Mouse (Mus musculus) midbrain, embryonic 12.5 days (tissue): ENCODE data around the gene Dct. TPM values are rescaled to one million over a fixed set of nuclear protein-coding genes. Genes with fewer than 3 reads are reported as not detected.

Source experiments
- ATAC-seq: fragments of 200-750 bp; cut with Nextera tagmentation; 2 replicates; pipeline ENCODE4 v1.8.0; 2017; ENCODE audit warnings: low read depth, moderate TSS enrichment, moderate library complexity; ENCODE audit not compliant: low FRiP score
- H3K27ac ChIP-seq: fragments of 300-500 bp; sonication (generic); replicated peaks from 2 replicates; pipeline ENCODE4 v1.5.1; 2016; ENCODE audit warnings: mild to moderate bottlenecking
- H3K27me3 ChIP-seq: fragments of 300-500 bp; sonication (generic); 2 replicates; pipeline ENCODE4 v1.6.1; 2016; ENCODE audit warnings: mild to moderate bottlenecking
- H3K36me3 ChIP-seq: fragments of 300-500 bp; sonication (generic); 2 replicates; pipeline ENCODE4 v1.6.1; 2016
- H3K4me1 ChIP-seq: fragments of 300-500 bp; sonication (generic); 2 replicates; pipeline ENCODE4 v1.6.1; 2016
- H3K4me2 ChIP-seq: fragments of 300-500 bp; sonication (generic); replicated peaks from 2 replicates; pipeline ENCODE4 v1.6.1; 2016; ENCODE audit warnings: mild to moderate bottlenecking, moderate library complexity
- H3K4me3 ChIP-seq: fragments of 300-500 bp; sonication (generic); 2 replicates; pipeline ENCODE4 v1.5.1; 2016; ENCODE audit warnings: mild to moderate bottlenecking
- H3K9ac ChIP-seq: fragments of 300-500 bp; sonication (generic); replicated peaks from 2 replicates; pipeline ENCODE4 v1.6.1; 2016; ENCODE audit warnings: mild to moderate bottlenecking, moderate library complexity
- H3K9me3 ChIP-seq: fragments of 300-500 bp; sonication (generic); 2 replicates; pipeline ENCODE4 v1.6.1; 2016; ENCODE audit warnings: mild to moderate bottlenecking
- WGBS: fragments of 180-500 bp; shearing (Covaris S2); methylation state at CpG from one replicate; pipeline ENCODE4 v1.1.7; 2016; 5-methylcytosine and 5-hydroxymethylcytosine counted together
- polyA plus RNA-seq: library from polyadenylated mRNA; unstranded; fragments of >200 nt; fragmentation: Nextera tagmentation; extraction: Ambion mirVana; gene quantifications from 2 replicates; pipeline ENCODE4 v1.2.1, GENCODE M21; 2016

The Dct gene
- 1.2 and 1.5 TPM in 2 replicates for polyA plus RNA-seq

DNA sequence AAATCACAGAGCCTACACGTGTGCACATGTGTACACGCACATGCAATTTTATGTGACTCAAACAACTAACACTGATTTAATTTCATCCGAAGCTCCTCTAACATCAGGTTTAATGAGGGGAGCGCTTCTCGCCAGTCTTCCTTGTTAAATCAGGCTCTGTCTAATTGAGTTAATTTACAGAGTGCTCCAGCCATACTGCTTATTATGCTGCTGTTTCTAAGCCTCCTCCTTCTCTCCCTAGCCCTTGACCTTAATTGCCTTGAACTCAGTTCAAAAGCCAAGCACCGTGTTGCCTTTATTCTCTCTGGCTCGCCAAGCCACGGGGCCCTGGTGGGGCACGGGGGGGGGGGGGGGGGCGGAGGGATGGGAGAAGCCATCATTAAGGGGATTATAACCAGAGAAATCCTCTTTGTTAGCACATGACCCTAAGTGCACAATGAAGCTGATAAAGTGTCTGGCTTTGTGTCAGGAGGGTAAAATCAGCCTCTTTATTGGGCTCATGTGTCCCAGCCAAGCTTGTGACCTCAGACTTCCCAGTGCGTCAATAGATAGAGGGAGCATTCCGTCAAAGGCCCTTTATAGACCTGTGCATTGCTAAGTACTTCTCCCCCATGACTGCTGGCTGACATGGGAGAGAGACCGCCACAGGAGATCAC, at the start of gene Dct:
Dct (minus strand) TSS at position 270 of the 656 bp plus-strand sequence.
- no peaks in the 10 kb centered on the region for H3K9me3 ChIP-seq
- peak within 1 kb of the TSS; percentile 30 for H3K4me2 ChIP-seq
- WGBS: 24% methylated on average over 13 of the region's 13 CpGs
- peak; percentile 92 for ATAC-seq
- H3K4me3 ChIP-seq: no peak within 1 kb of the TSS
- H3K9ac ChIP-seq: no peak within 1 kb of the TSS
- peaks cover 74% of the 10 kb centered on the region for H3K27me3 ChIP-seq
- H3K27ac ChIP-seq: no peak within 1 kb of the TSS
- no peaks in the 10 kb centered on the region for H3K36me3 ChIP-seq
- peaks cover 26% of the 10 kb centered on the region for H3K4me1 ChIP-seq

DNA sequence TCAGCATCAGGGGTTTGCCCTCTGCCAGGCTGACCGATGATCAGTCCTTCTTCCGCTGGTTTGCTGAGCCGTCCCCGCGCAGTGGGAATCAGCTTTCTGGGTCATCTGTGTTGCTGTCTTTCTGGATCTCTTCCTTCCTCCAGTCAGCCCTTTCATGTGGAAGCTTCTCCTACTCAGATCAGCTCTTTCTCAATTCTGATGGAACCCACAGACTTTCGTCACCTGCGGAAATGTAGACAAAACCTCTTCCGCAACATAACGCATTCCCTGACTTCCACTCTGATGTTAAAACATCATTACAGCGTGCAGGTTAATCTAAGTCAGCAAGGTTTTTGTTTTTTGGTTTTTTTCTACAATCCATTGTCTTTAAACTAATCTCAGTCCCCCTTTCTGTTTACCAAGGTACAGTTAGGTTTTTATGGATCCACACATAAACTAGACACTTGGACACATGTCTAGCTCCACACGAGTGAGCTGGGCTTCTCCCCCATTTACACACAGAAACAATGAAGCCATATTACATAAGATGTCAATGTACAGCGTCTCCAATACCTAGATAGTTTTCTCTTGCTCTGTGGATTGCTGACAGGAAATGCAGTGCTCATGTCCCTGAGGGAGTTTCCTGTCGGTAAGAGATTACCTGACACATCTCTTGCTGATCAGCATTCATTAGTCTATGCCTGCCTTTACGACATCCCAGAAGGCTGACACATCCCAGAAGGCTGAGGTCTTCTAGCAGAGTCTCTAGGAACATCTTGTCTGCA, 49.4 kb upstream of the Dct start:
- Histone ChIP-seq H3K4me3 (no peak overlapping the region), H3K27me3 (no peaks in the 10 kb centered on the region), H3K27ac (no peak overlapping the region), H3K4me1 (no peaks in the 10 kb centered on the region), H3K9ac (no peak overlapping the region), H3K4me2 (no peak overlapping the region), H3K36me3 (no peaks in the 10 kb centered on the region), H3K9me3 (no peaks in the 10 kb centered on the region)
- 84% methylated on average over 14 of the region's 14 CpGs for WGBS
- ATAC-seq: no peak

DNA sequence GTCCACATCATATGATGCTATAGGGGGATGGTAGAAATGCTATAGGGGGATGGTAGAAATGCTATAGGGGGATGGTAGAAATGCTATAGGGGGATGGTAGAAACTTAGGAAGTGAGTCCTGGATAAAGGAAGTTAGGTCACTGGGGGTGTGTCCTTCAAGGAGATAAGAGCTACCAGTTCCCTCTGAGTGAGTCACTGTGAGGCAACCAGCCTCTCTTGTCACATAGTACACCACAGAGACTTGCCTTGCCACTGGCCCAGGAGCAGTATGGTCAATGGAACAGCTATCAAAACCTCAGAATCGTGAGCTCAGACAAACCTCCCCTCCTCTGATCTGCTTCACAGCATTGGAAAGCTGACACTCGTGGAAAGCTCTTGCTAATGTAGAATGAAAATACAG, 46.2 kb upstream of the Dct start:
- Histone ChIP-seq H3K9ac (no peak overlapping the region), H3K9me3 (no peaks in the 10 kb centered on the region), H3K27me3 (no peaks in the 10 kb centered on the region), H3K4me3 (no peak overlapping the region), H3K36me3 (no peaks in the 10 kb centered on the region), H3K4me2 (no peak overlapping the region), H3K4me1 (no peaks in the 10 kb centered on the region), H3K27ac (no peak overlapping the region)
- 71% methylated on average over 2 of the region's 2 CpGs for WGBS
- no peak for ATAC-seq

DNA sequence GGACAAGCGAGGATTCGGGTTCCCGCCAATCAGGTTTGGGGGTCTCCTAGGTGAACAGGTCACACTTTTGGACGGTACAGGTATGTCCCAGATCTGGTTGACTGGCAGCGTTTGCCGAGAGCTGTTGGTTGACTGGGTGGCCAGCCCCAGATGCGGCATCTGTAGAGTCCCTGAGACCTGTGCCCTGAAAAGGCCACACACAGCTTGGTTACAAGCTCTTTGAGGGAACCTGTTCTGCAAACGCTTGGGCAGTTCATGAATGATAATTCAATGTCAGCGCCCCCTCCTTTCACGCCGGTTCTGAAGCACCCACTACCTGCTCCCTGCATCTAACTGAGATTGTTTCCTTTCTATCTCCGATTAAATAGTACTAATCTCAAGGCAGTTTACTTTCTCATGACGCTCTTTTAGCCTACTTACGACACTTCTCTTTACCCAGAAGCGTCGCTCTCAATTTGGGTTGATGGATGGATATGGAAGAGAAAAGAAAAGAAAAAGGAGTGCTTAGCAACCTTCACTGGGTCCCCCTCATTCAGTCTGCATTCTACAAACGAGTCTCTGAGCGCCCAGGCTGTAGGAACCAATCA, 37.9 kb upstream of the Dct start:
- peak; percentile 67 for ATAC-seq
- peaks cover 21% of the 10 kb centered on the region; the same call in 1 of the 2 replicates for H3K27me3 ChIP-seq
- no peaks in the 10 kb centered on the region for H3K9me3 ChIP-seq
- H3K4me1 ChIP-seq: peaks cover 8% of the 10 kb centered on the region; the same call in 1 of the 2 replicates
- H3K4me2 ChIP-seq: peak overlapping the region; percentile 68
- H3K9ac ChIP-seq: peak overlapping the region; percentile 50
- H3K36me3 ChIP-seq: no peaks in the 10 kb centered on the region
- under 1% methylated on average over 18 of the region's 18 CpGs for WGBS
- H3K27ac ChIP-seq: no peak overlapping the region
- peak overlapping the region; percentile 66 for H3K4me3 ChIP-seq

DNA sequence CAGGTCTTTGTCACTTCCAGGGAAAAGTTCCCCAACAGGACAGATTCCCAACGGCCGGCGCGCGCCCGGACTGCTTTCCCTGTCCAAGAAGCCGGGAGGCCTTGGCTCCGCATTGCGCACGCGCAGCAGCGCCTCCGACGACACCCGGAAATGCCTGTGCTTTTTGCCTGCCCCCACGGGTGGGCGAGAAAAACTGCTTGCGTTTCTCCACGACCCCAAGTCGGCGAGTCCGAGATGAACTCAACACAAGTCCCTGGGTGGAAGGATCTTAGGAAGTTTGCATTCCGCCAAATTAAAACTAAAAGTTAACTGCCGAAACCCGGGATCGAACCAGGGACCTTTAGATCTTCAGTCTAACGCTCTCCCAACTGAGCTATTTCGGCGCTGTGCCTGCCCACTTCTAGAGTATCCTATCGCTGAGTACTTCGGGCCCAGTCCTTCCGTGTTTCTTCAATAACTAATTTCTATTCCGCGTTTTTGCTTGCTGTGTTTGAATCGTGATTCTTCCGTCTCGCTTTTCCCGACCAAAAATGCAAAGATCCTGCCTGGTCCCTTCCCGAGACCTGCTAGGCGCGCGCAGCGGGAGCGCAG, 37.3 kb upstream of the Dct start:
- under 1% methylated on average over 44 of the region's 44 CpGs for WGBS
- ATAC-seq: peak; percentile 76
- no peaks in the 10 kb centered on the region for H3K36me3 ChIP-seq
- peaks cover 8% of the 10 kb centered on the region; the same call in 1 of the 2 replicates for H3K4me1 ChIP-seq
- H3K4me2 ChIP-seq: peak overlapping the region; percentile 68
- peaks cover 21% of the 10 kb centered on the region; the same call in 1 of the 2 replicates for H3K27me3 ChIP-seq
- H3K4me3 ChIP-seq: peak overlapping the region; percentile 66
- H3K9ac ChIP-seq: peak overlapping the region; percentile 58
- H3K27ac ChIP-seq: peak overlapping the region; percentile 47; the same call in 1 of the 2 replicates
- H3K9me3 ChIP-seq: no peaks in the 10 kb centered on the region

DNA sequence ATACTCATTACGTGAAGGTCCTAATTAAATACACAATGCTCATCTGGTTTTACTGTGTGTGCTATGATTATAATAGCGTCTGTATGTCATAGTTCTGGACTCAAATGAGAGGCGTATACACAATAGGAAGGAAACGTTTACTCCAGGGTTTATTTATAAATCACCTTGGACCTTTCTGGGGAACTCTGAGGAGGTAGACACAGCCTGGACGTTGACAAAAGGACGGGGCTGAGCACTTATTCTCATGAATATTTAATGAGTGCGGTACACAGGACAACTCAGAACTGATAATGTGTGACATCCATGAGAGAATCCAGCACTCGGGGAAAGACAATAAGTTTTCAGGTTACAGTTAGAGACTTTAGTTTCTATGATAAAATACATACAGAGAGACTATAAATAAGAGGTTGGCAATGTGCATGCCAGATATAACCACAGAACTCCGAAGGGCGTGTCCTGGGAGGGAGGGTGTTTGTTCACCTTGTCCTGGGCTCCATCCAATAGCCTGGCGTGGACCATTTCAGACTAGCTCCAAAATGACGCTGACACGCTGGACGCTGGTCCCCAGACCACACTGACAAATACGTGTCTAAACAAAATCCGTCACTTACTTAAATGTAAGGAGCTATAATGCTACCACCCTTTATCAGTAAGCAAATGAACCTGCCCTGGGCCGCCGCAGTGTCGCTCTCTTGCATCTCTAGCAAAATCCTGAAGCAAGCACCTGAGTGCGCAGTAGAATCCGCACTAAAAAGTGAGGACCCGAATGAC, 36.6 kb upstream of the Dct start:
- H3K4me2 ChIP-seq: peak overlapping the region; percentile 68
- peak; percentile 50 for ATAC-seq
- peak overlapping the region; percentile 47; the same call in 1 of the 2 replicates for H3K27ac ChIP-seq
- H3K4me3 ChIP-seq: peak overlapping the region; percentile 66
- no peaks in the 10 kb centered on the region for H3K9me3 ChIP-seq
- peaks cover 23% of the 10 kb centered on the region; the same call in 1 of the 2 replicates for H3K27me3 ChIP-seq
- H3K4me1 ChIP-seq: peaks cover 8% of the 10 kb centered on the region; the same call in 1 of the 2 replicates
- H3K9ac ChIP-seq: peak overlapping the region; percentile 58
- 8% methylated on average over 22 of the region's 22 CpGs for WGBS
- no peaks in the 10 kb centered on the region for H3K36me3 ChIP-seq

DNA sequence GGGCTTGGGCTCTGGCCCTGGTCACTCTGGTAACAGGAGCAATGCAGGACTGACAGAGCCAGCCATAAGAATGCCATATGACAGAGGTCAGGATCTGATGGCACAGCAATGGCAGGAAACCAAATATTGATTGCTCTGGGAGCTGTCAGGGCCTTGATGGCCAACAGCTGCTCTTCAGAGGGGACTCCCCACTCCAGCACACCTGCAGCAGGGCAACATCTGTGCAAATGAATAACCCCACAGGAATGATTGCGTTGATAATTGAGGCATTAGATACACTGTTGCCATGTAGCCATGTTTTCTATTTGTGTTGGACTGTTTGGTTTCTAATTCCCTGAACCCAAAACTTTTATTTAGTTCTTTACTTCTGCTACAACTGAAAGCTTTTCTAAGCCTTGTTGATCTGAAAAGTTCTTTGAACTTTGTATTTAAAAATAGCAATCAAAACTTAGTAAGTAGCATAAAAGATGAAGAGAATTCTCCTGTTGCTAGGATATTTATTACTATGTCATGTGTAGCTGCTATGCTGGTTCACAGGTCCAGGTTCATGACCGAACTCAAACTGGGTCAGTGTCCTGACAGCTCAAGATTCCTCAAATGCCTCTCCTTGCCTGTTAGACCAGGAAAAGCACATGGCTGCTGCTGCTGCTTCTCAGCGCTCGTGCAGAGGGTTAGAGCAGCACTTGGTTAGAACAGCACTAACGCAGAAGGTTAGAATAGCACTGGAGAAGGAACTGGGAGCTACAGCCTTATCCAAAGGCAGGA, 34.4 kb upstream of the Dct start:
- Histone ChIP-seq H3K27ac (no peak overlapping the region), H3K9me3 (no peaks in the 10 kb centered on the region), H3K36me3 (no peaks in the 10 kb centered on the region), H3K4me3 (no peak overlapping the region), H3K27me3 (peaks cover 26% of the 10 kb centered on the region; the same call in 1 of the 2 replicates), H3K9ac (no peak overlapping the region), H3K4me2 (no peak overlapping the region), H3K4me1 (peaks cover 8% of the 10 kb centered on the region; the same call in 1 of the 2 replicates)
- ATAC-seq: no peak
- 45% methylated on average over 5 of the region's 5 CpGs for WGBS

DNA sequence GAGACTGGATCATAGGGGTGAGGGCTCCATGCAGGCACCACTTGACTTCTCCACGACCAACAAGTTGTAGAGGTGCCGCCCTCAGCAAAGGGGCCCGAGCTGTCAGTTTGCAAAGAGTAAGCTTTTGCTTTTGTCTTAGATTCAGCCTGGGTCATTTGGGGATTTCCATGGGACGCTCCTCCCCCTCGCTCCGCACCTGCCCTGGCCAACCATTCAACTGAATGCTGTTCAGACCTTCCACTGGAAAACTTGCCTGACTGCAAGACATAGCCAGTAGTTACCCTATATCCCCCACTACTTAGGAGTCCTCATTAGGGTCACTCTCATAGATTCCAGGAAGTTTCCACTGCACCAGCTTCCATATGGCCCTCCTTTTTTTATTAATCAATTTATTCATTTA, 31.8 kb upstream of the Dct start:
- no peaks in the 10 kb centered on the region for H3K9me3 ChIP-seq
- no peak for ATAC-seq

DNA sequence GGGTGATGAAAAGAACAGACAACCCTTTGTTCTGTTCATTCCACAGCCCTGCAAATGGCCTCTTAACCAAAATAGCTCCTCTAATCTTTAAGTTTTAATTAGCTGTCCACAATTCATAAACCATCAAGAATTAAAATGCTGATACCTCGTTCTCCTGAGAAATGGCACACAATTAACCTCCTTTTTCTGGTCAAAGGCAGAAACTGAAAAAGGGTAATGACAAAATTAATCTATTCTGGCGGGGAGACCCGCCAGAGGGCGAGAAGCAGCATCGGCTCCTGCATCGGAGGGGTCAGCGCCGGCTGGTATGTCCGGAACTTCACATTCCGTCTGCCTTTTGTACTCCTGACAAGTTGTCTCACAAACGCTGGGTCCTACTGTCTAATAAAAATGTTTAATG, 28.6 kb upstream of the Dct start:
- H3K9me3 ChIP-seq: no peaks in the 10 kb centered on the region
- H3K4me1 ChIP-seq: peaks cover 12% of the 10 kb centered on the region; the same call in 1 of the 2 replicates
- H3K36me3 ChIP-seq: no peaks in the 10 kb centered on the region
- H3K4me3 ChIP-seq: no peak overlapping the region
- peaks cover 9% of the 10 kb centered on the region; the same call in 1 of the 2 replicates for H3K27me3 ChIP-seq
- ATAC-seq: no peak
- H3K27ac ChIP-seq: no peak overlapping the region
- WGBS: 45% methylated on average over 11 of the region's 11 CpGs
- no peak overlapping the region for H3K9ac ChIP-seq
- no peak overlapping the region; the same call in 1 of the 2 replicates for H3K4me2 ChIP-seq

More for the DNA sequence above, 31.8 kb upstream of the Dct start:
- Histone ChIP-seq H3K4me1 (peaks cover 18% of the 10 kb centered on the region; the same call in 1 of the 2 replicates), H3K27me3 (peaks cover 19% of the 10 kb centered on the region; the same call in 1 of the 2 replicates), H3K4me3 (no peak overlapping the region), H3K9ac (no peak overlapping the region), H3K27ac (no peak overlapping the region), H3K4me2 (no peak overlapping the region), H3K36me3 (no peaks in the 10 kb centered on the region)
- WGBS: 85% methylated on average over 6 of the region's 6 CpGs

DNA sequence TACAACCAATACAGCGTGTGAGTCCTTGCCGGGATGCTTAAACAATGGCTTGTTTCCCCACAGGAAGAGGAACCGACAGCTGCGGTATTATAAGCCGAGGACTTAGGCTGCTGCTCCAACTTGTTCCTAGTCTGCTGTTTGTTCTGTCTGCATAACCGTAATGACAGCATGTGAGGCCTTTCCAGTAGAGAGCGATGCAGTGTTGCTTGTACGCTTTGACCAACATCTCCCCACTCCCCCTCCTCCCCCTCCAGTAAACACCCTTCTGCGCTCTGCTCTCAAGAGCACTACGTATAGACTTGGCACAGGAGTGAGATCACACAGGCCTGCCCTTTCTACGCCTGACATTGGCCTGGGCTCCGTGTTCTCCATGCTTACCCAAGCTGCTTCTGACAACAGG, 18.1 kb upstream of the Dct start:
- H3K27me3 ChIP-seq: no peaks in the 10 kb centered on the region
- no peaks in the 10 kb centered on the region for H3K4me1 ChIP-seq
- H3K4me2 ChIP-seq: no peak overlapping the region
- H3K4me3 ChIP-seq: no peak overlapping the region
- no peak for ATAC-seq
- H3K9me3 ChIP-seq: no peaks in the 10 kb centered on the region
- 82% methylated on average over 12 of the region's 12 CpGs for WGBS
- no peak overlapping the region for H3K27ac ChIP-seq
- H3K36me3 ChIP-seq: no peaks in the 10 kb centered on the region
- H3K9ac ChIP-seq: no peak overlapping the region
